Mouse (Mus musculus): ENCODE data around the gene Hexim2. TPM values are rescaled to one million over a fixed set of nuclear protein-coding genes. Genes with fewer than 3 reads are reported as not detected.

The Hexim2 gene
- polyA plus RNA-seq, 1 experiment from 2014 or later = 12.3 TPM

DNA sequence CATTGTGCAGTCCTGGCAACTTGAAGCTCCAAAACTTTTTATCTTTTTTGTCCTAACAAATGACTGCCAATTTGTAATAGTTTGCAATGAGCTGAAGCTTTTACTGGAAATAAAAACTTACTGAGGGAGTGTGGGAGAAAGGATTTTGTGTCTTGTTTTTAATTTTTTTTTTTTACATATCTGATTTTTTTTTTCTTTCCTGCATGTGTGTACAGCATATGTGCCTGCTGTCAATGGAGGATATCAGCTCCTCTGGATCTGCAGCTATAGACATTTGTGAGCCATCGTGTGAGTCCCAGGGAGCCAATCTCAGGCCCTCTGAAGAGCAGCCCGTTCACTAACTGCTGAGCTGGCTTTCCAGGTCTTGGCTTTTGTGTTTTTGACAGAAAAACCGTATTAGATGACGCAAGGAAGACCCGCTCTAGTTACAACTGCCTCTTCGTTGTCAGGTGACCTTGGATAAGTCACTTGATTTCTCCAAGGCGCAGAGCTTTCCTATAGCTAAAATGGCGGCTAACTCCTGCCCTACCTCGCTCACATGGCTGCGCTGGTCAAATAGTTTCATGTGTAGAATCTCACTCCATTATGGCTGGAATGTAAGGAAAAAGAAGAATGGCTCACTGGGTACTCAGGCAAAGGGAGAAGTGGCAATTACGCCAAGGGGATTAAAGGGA is 17.8 kb upstream of the Hexim2 start:
- H3K27me3 ChIP-seq (ENCODE audit: low read depth, poor library complexity, severe bottlenecking) = peaks cover 33% of the 10 kb centered on the region
- peak overlapping the region; percentile 91 for H3K27ac ChIP-seq
- DNase-seq (ENCODE audit: low spot score) = no peak
- peaks cover 61% of the 10 kb centered on the region for H3K4me1 ChIP-seq
- H3K9me3 ChIP-seq (replicated peaks) = no peaks in the 10 kb centered on the region
- 87% methylated on average over 11 of the region's 11 CpGs for WGBS
- peak overlapping the region; percentile 59 for H3K4me3 ChIP-seq
- H3K36me3 ChIP-seq = no peaks in the 10 kb centered on the region

DNA sequence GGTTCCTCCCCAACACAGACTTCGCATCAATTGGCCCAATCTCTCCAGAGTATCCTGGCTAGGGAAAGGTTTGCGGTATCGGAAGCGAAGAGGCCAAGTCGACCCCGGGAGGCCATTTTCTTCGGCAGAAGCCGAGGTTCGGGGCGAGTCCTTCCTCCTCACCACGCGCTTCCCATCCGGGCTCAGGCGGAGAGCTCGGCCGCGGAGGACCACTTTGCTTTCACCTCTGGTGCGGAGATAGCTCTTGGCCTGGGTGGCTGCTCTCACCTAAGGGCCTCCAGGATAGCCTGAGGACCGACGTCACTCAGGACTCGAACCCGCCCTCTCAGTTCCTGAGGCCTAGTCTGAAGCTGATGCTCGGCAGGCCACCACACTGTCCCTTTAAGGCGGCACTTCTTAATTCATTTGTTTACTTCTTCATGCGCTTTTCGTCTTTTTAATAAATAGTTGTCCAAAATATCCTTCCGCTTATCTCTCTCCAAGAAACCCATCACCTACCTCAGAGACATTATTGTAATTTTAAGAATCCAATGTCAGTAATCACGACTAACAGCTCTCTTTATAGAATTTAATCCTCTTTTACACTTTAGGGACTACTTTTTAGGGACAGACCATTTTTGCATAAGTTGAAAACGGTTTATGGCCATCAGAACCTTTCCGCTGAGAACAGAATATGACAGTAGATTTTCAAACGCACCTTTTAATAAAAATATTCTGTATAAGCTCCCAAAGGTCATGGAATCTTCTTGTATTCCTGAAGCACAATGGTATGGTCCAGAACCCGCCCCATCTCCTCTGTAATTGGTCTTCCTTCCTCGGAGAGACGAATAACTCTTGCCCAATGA is 16.8 kb upstream of the Hexim2 start:
- H3K9me3 ChIP-seq (replicated peaks) = no peaks in the 10 kb centered on the region
- peak overlapping the region; percentile 91 for H3K27ac ChIP-seq
- peaks cover 33% of the 10 kb centered on the region for H3K27me3 ChIP-seq (ENCODE audit: low read depth, poor library complexity, severe bottlenecking)
- H3K4me1 ChIP-seq = peaks cover 61% of the 10 kb centered on the region
- peak; percentile 84 for DNase-seq (ENCODE audit: low spot score)
- H3K4me3 ChIP-seq = peak overlapping the region; percentile 59
- no peaks in the 10 kb centered on the region for H3K36me3 ChIP-seq
- WGBS = under 1% methylated on average over 34 of the region's 34 CpGs

DNA sequence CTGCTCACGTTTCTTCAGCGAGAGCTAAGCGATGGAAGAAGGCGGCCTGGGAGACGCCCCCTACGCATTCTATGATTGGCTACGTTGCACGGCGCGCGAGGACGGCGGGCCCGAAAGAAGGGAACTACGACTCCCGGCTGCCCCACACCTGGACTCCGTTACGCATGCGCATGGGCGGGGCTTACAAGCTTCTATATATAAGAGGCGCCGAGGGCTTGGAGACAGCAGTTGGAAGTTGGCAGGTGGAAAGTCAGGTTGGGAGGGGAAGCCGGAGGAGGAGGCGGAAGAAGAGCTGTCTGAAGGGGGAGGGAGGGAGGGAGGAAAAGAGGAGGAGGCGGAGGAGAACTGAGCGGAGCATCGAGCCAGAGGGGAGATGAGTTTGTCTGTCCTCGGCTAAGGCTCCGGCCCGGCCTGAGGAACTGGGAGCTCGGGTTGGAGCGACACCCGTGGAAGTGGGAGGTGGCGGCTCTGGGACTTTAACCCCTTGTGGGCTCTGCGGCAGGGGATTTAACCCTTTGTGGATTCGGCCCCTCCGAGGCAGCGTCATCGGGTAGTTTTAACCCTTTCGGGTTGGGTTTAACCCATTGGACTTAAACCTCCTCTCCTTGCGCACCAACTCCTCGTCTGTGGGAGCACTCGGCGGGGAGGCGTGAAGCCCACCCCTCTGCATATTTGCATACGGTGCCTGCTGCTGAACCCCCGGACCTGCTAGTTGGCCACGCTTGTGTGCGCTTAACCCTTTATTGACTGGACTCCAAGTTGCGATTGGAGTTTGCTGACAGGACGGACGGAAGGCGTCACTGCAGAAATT is 16.0 kb upstream of the Hexim2 start, which contains the start of gene Hexim1:
Gene Hexim1, plus strand, starts transcription at position 224 of the 811 bp plus-strand sequence.
- peaks cover 25% of the 10 kb centered on the region for H3K27me3 ChIP-seq (ENCODE audit: low read depth, poor library complexity, severe bottlenecking)
- peaks cover 59% of the 10 kb centered on the region for H3K4me1 ChIP-seq
- under 1% methylated on average over 53 of the region's 53 CpGs for WGBS

DNA sequence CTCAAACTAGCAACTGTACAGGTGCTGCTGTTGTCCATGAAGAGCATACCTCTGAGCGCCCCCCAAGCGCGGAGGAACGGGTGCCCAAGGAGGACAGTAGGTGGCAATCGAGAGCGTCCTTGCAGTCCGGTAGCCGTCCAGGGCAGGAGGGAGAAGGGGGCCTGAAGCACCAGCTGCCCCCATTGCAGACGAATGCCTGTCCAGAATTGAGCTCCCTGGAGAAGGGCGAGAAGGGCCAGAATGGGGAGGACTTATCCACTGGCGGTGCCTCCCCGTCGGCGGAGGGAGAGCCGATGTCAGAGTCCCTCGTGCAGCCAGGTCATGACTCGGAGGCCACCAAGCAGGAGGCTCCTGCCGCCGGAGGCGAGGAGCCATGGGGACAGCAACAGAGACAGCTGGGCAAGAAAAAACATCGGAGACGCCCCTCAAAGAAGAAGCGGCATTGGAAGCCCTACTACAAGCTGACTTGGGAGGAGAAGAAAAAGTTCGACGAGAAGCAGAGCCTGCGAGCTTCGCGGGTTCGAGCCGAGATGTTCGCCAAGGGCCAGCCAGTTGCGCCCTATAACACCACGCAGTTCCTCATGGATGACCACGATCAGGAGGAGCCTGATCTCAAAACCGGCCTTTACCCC is 15.2 kb upstream of the Hexim2 start:
- peak overlapping the region; percentile 91; the same call in 1 of the 2 replicates for H3K27ac ChIP-seq
- H3K9me3 ChIP-seq (replicated peaks) = no peaks in the 10 kb centered on the region
- H3K4me3 ChIP-seq = peak overlapping the region; percentile 59
- under 1% methylated on average over 35 of the region's 35 CpGs for WGBS
- H3K27me3 ChIP-seq (ENCODE audit: low read depth, poor library complexity, severe bottlenecking) = peaks cover 20% of the 10 kb centered on the region
- peak; percentile 74 for DNase-seq (ENCODE audit: low spot score)
- H3K36me3 ChIP-seq = no peaks in the 10 kb centered on the region
- H3K4me1 ChIP-seq = peaks cover 50% of the 10 kb centered on the region

More for the DNA sequence above, 16.0 kb upstream of the Hexim2 start, which contains the start of gene Hexim1:
- peak within 1 kb of the TSS; percentile 91 for H3K27ac ChIP-seq
- DNase-seq (ENCODE audit: low spot score) = peak; percentile 99
- H3K4me3 ChIP-seq = peak within 1 kb of the TSS; percentile 59
- H3K9me3 ChIP-seq (replicated peaks) = no peaks in the 10 kb centered on the region
- H3K36me3 ChIP-seq = no peaks in the 10 kb centered on the region

DNA sequence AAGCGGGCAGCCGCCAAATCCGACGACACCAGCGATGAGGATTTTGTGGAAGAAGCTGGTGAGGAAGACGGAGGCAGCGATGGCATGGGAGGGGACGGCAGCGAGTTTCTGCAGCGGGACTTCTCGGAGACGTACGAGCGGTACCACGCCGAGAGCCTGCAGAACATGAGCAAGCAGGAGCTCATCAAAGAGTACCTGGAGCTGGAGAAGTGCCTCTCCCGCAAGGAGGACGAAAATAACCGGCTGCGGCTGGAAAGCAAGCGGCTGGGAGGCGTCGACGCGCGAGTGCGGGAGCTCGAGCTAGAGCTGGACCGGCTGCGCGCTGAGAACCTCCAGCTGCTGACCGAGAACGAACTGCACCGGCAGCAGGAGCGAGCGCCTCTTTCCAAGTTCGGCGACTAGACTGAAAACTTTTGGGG is 14.6 kb upstream of the Hexim2 start:
- under 1% methylated on average over 38 of the region's 38 CpGs for WGBS
- Histone ChIP-seq H3K4me1 (peaks cover 45% of the 10 kb centered on the region), H3K27me3 (ENCODE audit: low read depth, poor library complexity, severe bottlenecking) (peaks cover 15% of the 10 kb centered on the region), H3K4me3 (peak overlapping the region; percentile 59), H3K36me3 (no peaks in the 10 kb centered on the region), H3K27ac (peak overlapping the region; percentile 91; the same call in 1 of the 2 replicates), H3K9me3 (replicated peaks) (no peaks in the 10 kb centered on the region)
- DNase-seq (ENCODE audit: low spot score) = peak; percentile 72

DNA sequence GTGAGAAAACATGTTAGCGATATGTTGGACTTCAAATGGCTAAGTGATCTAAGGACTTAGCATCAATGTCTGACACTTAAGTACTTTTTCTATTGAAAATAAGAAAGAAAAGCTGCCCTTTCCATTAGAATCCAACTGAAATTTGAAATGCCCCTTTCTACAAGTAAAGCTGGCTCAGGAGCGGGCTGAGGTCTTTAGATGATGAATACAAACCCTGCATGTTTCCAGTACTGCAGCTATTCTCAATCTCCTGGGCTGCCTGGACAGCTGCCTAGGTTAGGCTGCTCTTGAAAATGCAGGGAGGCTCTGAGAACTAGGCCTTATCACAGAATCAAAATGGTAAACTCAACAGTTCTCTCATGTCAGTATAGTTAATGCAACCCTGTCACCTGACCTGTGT is 13.4 kb upstream of the Hexim2 start:
- H3K27me3 ChIP-seq (ENCODE audit: low read depth, poor library complexity, severe bottlenecking) = peaks cover 2% of the 10 kb centered on the region; the same call in 1 of the 2 replicates
- DNase-seq (ENCODE audit: low spot score) = no peak
- H3K27ac ChIP-seq = no peak overlapping the region
- 96% methylated on average over 2 of the region's 2 CpGs for WGBS
- peaks cover 36% of the 10 kb centered on the region for H3K4me1 ChIP-seq
- H3K9me3 ChIP-seq (replicated peaks) = no peaks in the 10 kb centered on the region
- 0 out of 2 replicates have a peak overlapping the region, but pooled peaks have one; percentile 59 for H3K4me3 ChIP-seq
- no peaks in the 10 kb centered on the region for H3K36me3 ChIP-seq

DNA sequence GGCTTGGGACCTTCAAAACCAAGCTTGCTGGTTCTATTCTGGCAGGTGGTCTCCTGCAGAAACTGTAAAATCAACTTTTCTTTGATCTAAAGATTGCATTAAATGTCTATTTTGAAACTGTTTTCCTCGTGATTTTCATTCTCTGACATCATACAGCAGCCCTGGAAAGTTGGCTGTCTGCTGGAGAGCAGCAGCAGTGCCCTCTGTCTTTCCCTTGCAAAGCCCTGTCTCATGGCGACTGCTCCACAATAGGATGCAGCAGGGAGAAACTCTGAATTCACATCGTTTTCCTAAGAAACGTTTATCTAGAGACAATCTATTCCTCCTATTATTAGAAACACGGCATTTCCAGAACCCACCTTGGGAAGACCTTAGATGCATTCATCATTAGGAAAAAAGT is 12.6 kb upstream of the Hexim2 start:
- no peaks in the 10 kb centered on the region for H3K27me3 ChIP-seq (ENCODE audit: low read depth, poor library complexity, severe bottlenecking)
- no peak for DNase-seq (ENCODE audit: low spot score)
- no peak overlapping the region for H3K27ac ChIP-seq
- WGBS = 65% methylated on average over 5 of the region's 5 CpGs
- H3K4me1 ChIP-seq = peaks cover 32% of the 10 kb centered on the region
- no peak overlapping the region for H3K4me3 ChIP-seq
- H3K9me3 ChIP-seq (replicated peaks) = no peaks in the 10 kb centered on the region
- no peaks in the 10 kb centered on the region for H3K36me3 ChIP-seq

DNA sequence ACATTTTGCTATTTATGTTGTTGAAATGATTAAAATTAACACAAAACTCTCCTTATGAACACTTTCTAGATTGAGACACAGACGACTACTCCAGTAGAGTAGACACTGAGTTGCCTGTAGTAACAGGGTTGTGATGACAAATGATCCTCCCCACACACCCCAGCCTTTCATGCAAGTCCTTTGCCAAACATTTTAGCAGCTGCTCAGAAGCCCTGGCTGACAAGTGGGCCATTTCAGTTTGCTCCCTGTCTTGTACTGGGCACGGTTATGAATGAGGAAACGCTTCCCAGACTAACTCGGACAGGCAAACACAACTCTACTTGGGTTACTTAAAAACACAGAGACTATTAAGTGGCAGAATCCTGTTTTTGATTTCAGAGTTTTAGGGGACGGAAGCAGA is 11.9 kb upstream of the Hexim2 start:
- H3K27ac ChIP-seq = no peak overlapping the region
- no peaks in the 10 kb centered on the region for H3K9me3 ChIP-seq (replicated peaks)
- no peaks in the 10 kb centered on the region for H3K36me3 ChIP-seq
- DNase-seq (ENCODE audit: low spot score) = no peak
- H3K4me1 ChIP-seq = peaks cover 27% of the 10 kb centered on the region
- no peak overlapping the region for H3K4me3 ChIP-seq
- 82% methylated on average over 5 of the region's 5 CpGs for WGBS
- H3K27me3 ChIP-seq (ENCODE audit: low read depth, poor library complexity, severe bottlenecking) = no peaks in the 10 kb centered on the region

DNA sequence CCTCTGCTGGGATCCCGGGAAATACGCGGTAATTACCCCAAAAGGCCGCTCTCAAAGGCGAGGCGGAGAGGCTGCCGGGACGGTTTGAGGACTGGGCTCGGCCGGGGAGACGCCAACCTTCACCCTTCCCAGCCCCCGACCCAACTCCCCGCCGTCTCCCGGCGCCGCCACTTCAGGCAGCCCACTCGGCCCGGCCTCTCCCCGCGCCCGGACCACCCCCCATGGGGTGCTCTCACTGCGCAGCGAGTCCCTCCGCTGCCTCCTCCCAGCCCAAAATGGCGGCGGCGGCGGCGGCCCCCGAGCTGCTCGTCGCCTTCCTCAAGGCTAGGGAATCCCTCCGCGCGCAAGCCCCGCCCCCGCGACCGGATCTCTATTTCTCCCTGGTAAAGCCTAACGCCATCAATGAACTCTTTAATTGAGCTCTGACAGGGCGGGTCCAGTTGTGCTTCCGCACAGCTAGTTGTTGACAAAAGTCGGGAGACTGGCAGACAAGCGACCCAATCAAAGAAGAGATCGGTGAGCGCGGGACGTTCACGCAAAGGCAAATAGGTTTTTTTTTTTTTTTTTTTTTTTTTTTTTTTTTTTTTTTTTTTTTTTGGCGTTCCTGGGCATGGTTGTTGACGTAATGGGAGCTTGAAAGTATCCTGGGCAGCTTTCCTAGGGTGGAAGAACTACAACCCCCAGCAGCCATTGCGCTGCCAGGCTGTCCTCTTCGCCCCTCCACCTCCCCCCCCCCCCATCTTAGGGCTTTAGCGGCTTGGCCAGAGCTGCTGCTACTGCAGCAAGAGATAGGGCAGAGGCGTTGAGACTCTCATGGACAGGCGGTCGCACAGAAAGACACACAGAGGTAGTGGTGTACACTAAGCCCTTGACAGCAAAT is 587 bp downstream of the Hexim2 start:
- DNase-seq (ENCODE audit: low spot score) = peak; percentile 100
- Histone ChIP-seq H3K27ac (peak overlapping the region; percentile 100), H3K4me1 (peaks cover 27% of the 10 kb centered on the region), H3K36me3 (peaks cover 12% of the 10 kb centered on the region; the same call in 1 of the 2 replicates), H3K27me3 (ENCODE audit: low read depth, poor library complexity, severe bottlenecking) (no peaks in the 10 kb centered on the region), H3K4me3 (peak overlapping the region; percentile 90), H3K9me3 (replicated peaks) (no peaks in the 10 kb centered on the region)
- WGBS = under 1% methylated on average over 58 of the region's 58 CpGs

DNA sequence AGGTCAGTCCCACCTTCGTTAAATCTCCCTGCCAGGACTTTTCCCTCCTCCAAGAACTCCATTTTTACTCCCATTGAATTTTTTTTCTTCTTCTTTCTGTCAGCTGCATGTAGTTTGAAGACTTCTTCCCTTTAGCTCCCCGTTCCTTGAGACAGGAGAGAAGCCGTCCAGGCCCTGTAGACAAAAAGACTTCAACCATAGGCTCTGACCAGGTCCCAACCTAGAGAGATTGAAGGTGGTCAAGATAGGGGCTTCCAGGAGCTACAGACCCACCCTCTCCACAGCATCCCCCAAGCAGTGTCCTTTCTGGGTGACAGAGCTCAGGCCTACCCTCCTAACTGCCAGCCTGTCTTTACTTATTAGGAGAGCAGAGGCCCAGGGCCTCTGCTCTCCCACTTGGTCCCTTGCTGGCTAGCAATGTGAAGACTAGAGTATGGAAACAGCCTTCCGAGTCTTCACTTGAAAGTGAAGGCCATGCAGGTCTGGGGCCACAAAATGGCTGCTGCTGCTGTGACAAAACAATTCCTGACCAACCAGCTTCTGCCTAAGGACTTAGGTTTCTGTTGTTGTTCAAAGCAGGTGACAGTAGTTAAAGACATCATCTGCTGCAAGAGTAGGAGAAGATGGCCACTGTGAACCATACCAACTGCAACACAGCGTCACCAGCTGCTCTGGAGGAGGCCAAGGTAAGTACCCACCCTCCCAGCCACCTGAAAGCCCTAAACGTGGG is 1.4 kb downstream of the Hexim2 start:
- H3K4me1 ChIP-seq = peaks cover 27% of the 10 kb centered on the region
- H3K4me3 ChIP-seq = peak overlapping the region; percentile 90
- H3K27ac ChIP-seq = peak overlapping the region; percentile 100
- 59% methylated on average over 6 of the region's 6 CpGs for WGBS
- peaks cover 19% of the 10 kb centered on the region for H3K36me3 ChIP-seq
- H3K9me3 ChIP-seq (replicated peaks) = no peaks in the 10 kb centered on the region
- H3K27me3 ChIP-seq (ENCODE audit: low read depth, poor library complexity, severe bottlenecking) = no peaks in the 10 kb centered on the region
- no peak for DNase-seq (ENCODE audit: low spot score)

DNA sequence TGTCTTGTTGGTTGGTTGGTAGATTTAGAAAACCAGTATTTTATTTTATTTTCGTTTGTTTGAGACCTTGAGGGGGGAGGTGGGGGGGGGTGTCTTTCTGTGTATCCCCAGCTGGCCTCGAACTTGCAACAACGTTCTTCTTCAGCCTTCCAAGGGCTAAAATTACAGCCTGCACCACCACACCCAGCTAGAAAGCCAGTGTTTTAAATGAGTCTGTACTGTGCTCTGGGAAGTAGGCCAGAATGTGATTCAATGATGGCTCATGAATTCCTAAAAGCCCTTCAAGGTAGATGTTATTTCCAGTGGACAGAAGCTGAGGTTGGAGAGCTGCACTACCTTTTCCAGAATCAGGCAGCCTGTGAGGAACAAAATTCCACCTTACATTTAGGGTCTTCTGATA is 2.0 kb downstream of the Hexim2 start:
- Histone ChIP-seq H3K9me3 (replicated peaks) (no peaks in the 10 kb centered on the region), H3K27ac (peak overlapping the region; percentile 100; the same call in 1 of the 2 replicates), H3K36me3 (peaks cover 22% of the 10 kb centered on the region), H3K4me1 (peaks cover 27% of the 10 kb centered on the region), H3K4me3 (peak overlapping the region; percentile 90; the same call in 1 of the 2 replicates), H3K27me3 (ENCODE audit: low read depth, poor library complexity, severe bottlenecking) (no peaks in the 10 kb centered on the region)
- DNase-seq (ENCODE audit: low spot score) = no peak
- WGBS = 85% methylated on average over 3 of the region's 3 CpGs
